Mouse (Mus musculus) T-helper 1 cell (primary cell): ENCODE measurements around the gene Hist2h3b.
"Not testable (repeated sequence)": the region's sequence is repeated elsewhere in the genome, so short reads cannot be mapped to it uniquely, and the experiment has no call there.

Experiments used
- in situ Hi-C: fragments of 300-600 bp; cut with MboI, MseI; formaldehyde crosslinking; loops from one replicate; pipeline ENCODE4 v1.15.1; 2025; ENCODE audit warnings: high pct_unique_total_duplicates

The Hist2h3b gene

GRCm38 (mm10) chr3:96262216-96262875, 6.1 kb upstream of the Hist2h3b start:
- in situ Hi-C loops: no loop called here

GRCm38 (mm10) chr3:96262979-96263550, 5.4 kb upstream of the Hist2h3b start, which contains the start of gene Hist2h4:
Gene Hist2h4 (minus strand): TSS chr3:96263311.
- in situ Hi-C loops: no loop called here

- in situ Hi-C loops: no loop called here
Measured at GRCm38 (mm10) chr3:96263558-96264403, 4.7 kb upstream of the Hist2h3b start.

GRCm38 (mm10) chr3:96264404-96264949, 4.0 kb upstream of the Hist2h3b start:
- in situ Hi-C loops: no loop called here

- in situ Hi-C loops: no loop called here
Measured at GRCm38 (mm10) chr3:96266132-96266710, 2.2 kb upstream of the Hist2h3b start.

- in situ Hi-C loops: no loop called here
Measured at GRCm38 (mm10) chr3:96267541-96267940, 913 bp upstream of the Hist2h3b start.

- in situ Hi-C loops: not testable (repeated sequence)
Measured at GRCm38 (mm10) chr3:96268776-96269378, 423 bp downstream of the Hist2h3b start.

- in situ Hi-C loops: no loop called here
Measured at GRCm38 (mm10) chr3:96269511-96270474, 1.3 kb downstream of the Hist2h3b start, which contains the start of gene Hist2h2bb. Gene Hist2h2bb (plus strand): TSS chr3:96269752.

GRCm38 (mm10) chr3:96273591-96274465, 5.4 kb downstream of the Hist2h3b start:
- in situ Hi-C loops: no loop called here

GRCm38 (mm10) chr3:96277428-96277799, 9.0 kb downstream of the Hist2h3b start:
- in situ Hi-C loops: no loop called here

- in situ Hi-C loops: no loop called here
Measured at GRCm38 (mm10) chr3:96277800-96278624, 9.6 kb downstream of the Hist2h3b start.

- in situ Hi-C loops: loop anchor here (10.0 kb wide), 1 partner anchor 54 kb away; no protein-coding TSS in a partner anchor
Measured at GRCm38 (mm10) chr3:96280660-96281059, 12.2 kb downstream of the Hist2h3b start.

GRCm38 (mm10) chr3:96284457-96284856, 16.0 kb downstream of the Hist2h3b start:
- in situ Hi-C loops: loop anchor here (10.0 kb wide), 1 partner anchor 50 kb away; no protein-coding TSS in a partner anchor

GRCm38 (mm10) chr3:96287334-96287733, 18.9 kb downstream of the Hist2h3b start:
- in situ Hi-C loops: loop anchor here (10.0 kb wide), 1 partner anchor 47 kb away; no protein-coding TSS in a partner anchor

GRCm38 (mm10) chr3:96289201-96289600, 20.7 kb downstream of the Hist2h3b start:
- in situ Hi-C loops: loop anchor here (10.0 kb wide), 1 partner anchor 46 kb away; no protein-coding TSS in a partner anchor

- in situ Hi-C loops: not testable (repeated sequence)
Measured at GRCm38 (mm10) chr3:96290727-96291126, 22.3 kb downstream of the Hist2h3b start.

- in situ Hi-C loops: no loop called here
Measured at GRCm38 (mm10) chr3:96292641-96293040, 24.2 kb downstream of the Hist2h3b start.

GRCm38 (mm10) chr3:96293368-96293767, 24.9 kb downstream of the Hist2h3b start:
- in situ Hi-C loops: no loop called here
